Comparison of ENCODE assay signal across 17 mouse cellular contexts in the genomic region with DNA sequence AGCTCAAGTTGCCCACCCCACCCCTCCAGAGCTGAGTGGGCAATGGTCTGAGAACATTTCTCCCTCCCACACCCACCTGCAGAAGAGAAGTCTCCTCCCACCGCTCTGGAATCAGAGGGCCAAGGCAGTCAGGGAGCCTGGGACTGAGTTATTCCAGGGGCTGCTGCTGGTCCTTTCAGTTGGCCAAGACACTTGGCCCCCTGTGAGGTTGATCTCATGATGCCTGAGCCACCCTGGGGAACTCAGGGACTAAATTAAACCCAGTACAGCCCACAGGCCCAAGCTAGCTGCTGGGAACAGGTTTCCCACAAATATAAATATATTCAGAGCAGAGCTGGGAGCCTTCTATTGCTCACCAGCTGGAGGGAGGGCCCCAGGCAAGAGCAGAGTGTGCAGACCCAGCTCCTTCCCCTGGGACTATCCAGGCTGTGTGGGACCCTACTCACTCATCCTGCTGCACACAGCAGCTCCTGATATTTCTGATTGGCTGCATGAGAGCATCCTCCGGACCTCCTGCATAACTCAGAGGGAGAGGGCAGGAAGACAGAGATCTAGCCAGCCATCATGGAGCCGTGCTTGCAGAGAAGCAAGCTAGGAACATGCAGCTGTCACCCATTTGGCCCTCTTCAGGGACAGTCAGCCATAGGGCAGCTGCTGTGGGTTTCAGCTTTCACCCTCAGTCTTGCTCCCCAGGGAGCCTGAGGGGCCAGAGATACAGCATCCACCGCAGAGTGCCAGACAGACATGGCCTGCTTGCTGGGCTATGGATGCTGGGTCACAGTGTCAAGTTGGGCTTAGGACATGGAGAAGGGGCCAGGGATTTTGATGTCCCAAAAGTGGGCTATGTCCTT. TPM values are rescaled to one million over a fixed set of nuclear protein-coding genes. Genes with fewer than 3 reads are reported as not detected.
DNase-seq lines count a peak whose midpoint lies in the region; ATAC-seq and TF ChIP-seq lines count a peak whose summit lies in the region.
"Had no signal": no experiment of that assay in that cellular context is flagged by ENCODE, and none has a peak within 500 bp of the region (broad histone marks: within the 10 kb centered on the region; RNA-seq: fewer than 3 reads in every experiment).

No protein-coding gene starts in this region.

- peak overlapping the region; percentile 66; the same call in 1 of the 2 replicates for H3K27ac ChIP-seq in heart, embryonic 15.5 days
- H3K27ac ChIP-seq in midbrain, embryonic 10.5 days (replicated peaks), result 0 out of 2 replicates have a peak overlapping the region, but pooled peaks have one; percentile 42
- H3K27ac ChIP-seq in midbrain, postnatal 0 days (ENCODE audit: low read depth, low read length), result no peak overlapping the region
- H3K27ac ChIP-seq in embryonic facial prominence, embryonic 14.5 days (replicated peaks; ENCODE audit: low read depth, low read length), result no peak overlapping the region
- no peak overlapping the region for H3K27ac ChIP-seq in limb, embryonic 13.5 days

- no peak overlapping the region for H3K4me2 ChIP-seq in heart, embryonic 15.5 days
- H3K4me2 ChIP-seq in midbrain, postnatal 0 days (ENCODE audit: low read depth, low read length, poor library complexity, severe bottlenecking), result no peak overlapping the region
- no peak overlapping the region for H3K4me2 ChIP-seq in embryonic facial prominence, embryonic 14.5 days (ENCODE audit: low read depth, low read length)
- no peak overlapping the region for H3K4me2 ChIP-seq in limb, embryonic 13.5 days (replicated peaks)

- H3K9me3 ChIP-seq in heart, embryonic 15.5 days (replicated peaks), result no peaks in the 10 kb centered on the region
- no peaks in the 10 kb centered on the region for H3K9me3 ChIP-seq in midbrain, embryonic 10.5 days (replicated peaks)
- H3K9me3 ChIP-seq in midbrain, postnatal 0 days (ENCODE audit: low read length), result no peaks in the 10 kb centered on the region
- H3K9me3 ChIP-seq in embryonic facial prominence, embryonic 14.5 days (ENCODE audit: control insufficient read depth, low read length), result no peaks in the 10 kb centered on the region
- H3K9me3 ChIP-seq in limb, embryonic 13.5 days, result no peaks in the 10 kb centered on the region

- WGBS in heart, embryonic 15.5 days, result 44% methylated on average over 4 of the region's 4 CpGs
- 68% methylated on average over 4 of the region's 4 CpGs for WGBS in midbrain, embryonic 10.5 days
- 65% methylated on average over 4 of the region's 4 CpGs for WGBS in midbrain, postnatal 0 days
- WGBS in embryonic facial prominence, embryonic 14.5 days, result 34% methylated on average over 4 of the region's 4 CpGs
- WGBS in limb, embryonic 13.5 days, result 50% methylated on average over 4 of the region's 4 CpGs

- H3K4me1 ChIP-seq in heart, embryonic 15.5 days (replicated peaks), result peaks cover 46% of the 10 kb centered on the region
- H3K4me1 ChIP-seq in midbrain, embryonic 10.5 days, result peaks cover 18% of the 10 kb centered on the region
- no peaks in the 10 kb centered on the region for H3K4me1 ChIP-seq in midbrain, postnatal 0 days (ENCODE audit: insufficient read depth, low read length)
- H3K4me1 ChIP-seq in embryonic facial prominence, embryonic 14.5 days (ENCODE audit: control insufficient read depth, insufficient read depth, low read length), result no peaks in the 10 kb centered on the region
- no peaks in the 10 kb centered on the region for H3K4me1 ChIP-seq in limb, embryonic 13.5 days

- no peak for ATAC-seq in heart, embryonic 15.5 days (replicated peaks; ENCODE audit: insufficient number of reproducible peaks, insufficient read depth, low FRiP score, low read depth)
- no peak for ATAC-seq in midbrain, postnatal 0 days (ENCODE audit: low FRiP score)
- peak; percentile 76 for ATAC-seq in embryonic facial prominence, embryonic 14.5 days (ENCODE audit: low read depth)
- ATAC-seq in limb, embryonic 13.5 days (ENCODE audit: low FRiP score, low read depth), result peak; percentile 64
- no peak for ATAC-seq in erythroblast, adult 5-6 weeks (replicated peaks; ENCODE audit: low FRiP score, poor library complexity, severe bottlenecking)
- ATAC-seq: CD4-positive, CD25-positive, alpha-beta regulatory T cell, adult 4 months; Patski had no signal

- no peaks in the 10 kb centered on the region for H3K27me3 ChIP-seq in heart, embryonic 15.5 days
- H3K27me3 ChIP-seq in midbrain, embryonic 10.5 days (ENCODE audit: low read depth, poor library complexity, severe bottlenecking), result no peaks in the 10 kb centered on the region
- H3K27me3 ChIP-seq in midbrain, postnatal 0 days (ENCODE audit: insufficient read depth, low read length), result no peaks in the 10 kb centered on the region
- no peaks in the 10 kb centered on the region for H3K27me3 ChIP-seq in embryonic facial prominence, embryonic 14.5 days (replicated peaks; ENCODE audit: control insufficient read depth, insufficient read depth, low read length)
- no peaks in the 10 kb centered on the region for H3K27me3 ChIP-seq in limb, embryonic 13.5 days

- no peak for TF ChIP-seq CTCF in midbrain, postnatal 0 days (IDR thresholded peaks at IDR 0.05)

- H3K36me3 ChIP-seq in heart, embryonic 15.5 days, result no peaks in the 10 kb centered on the region
- no peaks in the 10 kb centered on the region for H3K36me3 ChIP-seq in midbrain, embryonic 10.5 days
- H3K36me3 ChIP-seq in midbrain, postnatal 0 days (ENCODE audit: insufficient read depth, low read length), result no peaks in the 10 kb centered on the region
- H3K36me3 ChIP-seq in embryonic facial prominence, embryonic 14.5 days (ENCODE audit: control insufficient read depth, insufficient read depth, low read length), result no peaks in the 10 kb centered on the region
- H3K36me3 ChIP-seq in limb, embryonic 13.5 days, result no peaks in the 10 kb centered on the region

- no peak overlapping the region for H3K9ac ChIP-seq in heart, embryonic 15.5 days
- no peak overlapping the region for H3K9ac ChIP-seq in midbrain, postnatal 0 days (replicated peaks; ENCODE audit: low read length, poor library complexity, severe bottlenecking)
- H3K9ac ChIP-seq in embryonic facial prominence, embryonic 14.5 days (ENCODE audit: low read depth, low read length), result no peak overlapping the region
- no peak overlapping the region for H3K9ac ChIP-seq in limb, embryonic 13.5 days

- DNase-seq in heart, adult 8-10 months (ENCODE audit: low spot score), result no peak
- DNase-seq in midbrain, embryonic 10.5 days (ENCODE audit: low spot score), result no peak
- no peak for DNase-seq in midbrain, postnatal 0 days (ENCODE audit: low spot score)
- peak; percentile 74 for DNase-seq in embryonic facial prominence, embryonic 14.5 days (ENCODE audit: low spot score)
- no peak for DNase-seq in thymus, postnatal 14 days
- DNase-seq: cerebellum, adult 2 months; kidney, adult 11 months; lung, postnatal 36 days; thymus, postnatal 4 days had no signal

- no peak overlapping the region for H3K4me3 ChIP-seq in heart, embryonic 15.5 days
- no peak overlapping the region for H3K4me3 ChIP-seq in midbrain, embryonic 10.5 days
- H3K4me3 ChIP-seq in midbrain, postnatal 0 days (ENCODE audit: low read depth, low read length), result no peak overlapping the region
- no peak overlapping the region for H3K4me3 ChIP-seq in embryonic facial prominence, embryonic 14.5 days (ENCODE audit: low read depth, low read length)
- no peak overlapping the region for H3K4me3 ChIP-seq in limb, embryonic 13.5 days
- H3K4me3 ChIP-seq: erythroblast, embryonic 14.5 days had no signal

RNA-seq across cellular contexts. Expression of a gene that starts 3.4 kb away (rescaled TPM):
- 194 and 219 TPM in 2 replicates for polyA plus RNA-seq in heart, embryonic 15.5 days (2015; fragmentation: Nextera tagmentation; extraction: Ambion mirVana)
- total RNA-seq in heart, adult 8-10 months (2022), result 100 to 1,000 TPM; 485 to 583 (median 548) TPM
- polyA plus RNA-seq in midbrain, embryonic 10.5 days (2016; fragmentation: Nextera tagmentation; extraction: Ambion mirVana), result 0.53 and 0.83 TPM in 2 replicates
- total RNA-seq in midbrain, postnatal 0 days (2014; rRNA removed), result 0.93 and 4.4 TPM in 2 replicates
- 1.5 and 1.9 TPM in 2 replicates for polyA plus RNA-seq in midbrain, postnatal 0 days (2015; fragmentation: Nextera tagmentation; extraction: Ambion mirVana)
- polyA plus RNA-seq in embryonic facial prominence, embryonic 14.5 days (2014; fragmentation: Nextera tagmentation; extraction: Ambion mirVana), result 21.1 and 22.0 TPM in 2 replicates
- polyA plus RNA-seq in limb, embryonic 13.5 days (2015; fragmentation: Nextera tagmentation; extraction: Ambion mirVana), result 6.0 and 6.7 TPM in 2 replicates
- 0.63 TPM in 1 of 2 replicates, not detected in the other for total RNA-seq in erythroblast, adult 5-6 weeks (2015; ENCODE audit: low replicate concordance)
- total RNA-seq in erythroblast, adult 5-6 weeks (2017; ENCODE audit: low replicate concordance), result 0.09 and 0.28 TPM in 2 replicates

RNA-seq across cellular contexts. Expression of a gene that starts 29.3 kb away (rescaled TPM):
- polyA plus RNA-seq in heart, embryonic 15.5 days (2015; fragmentation: Nextera tagmentation; extraction: Ambion mirVana), result 9.9 and 11.2 TPM in 2 replicates
- 1 to 10 TPM; 2.5 to 4.2 (median 3.5) TPM for total RNA-seq in heart, adult 8-10 months (2022)
- 11.8 and 12.7 TPM in 2 replicates for polyA plus RNA-seq in midbrain, embryonic 10.5 days (2016; fragmentation: Nextera tagmentation; extraction: Ambion mirVana)
- 27.2 and 29.6 TPM in 2 replicates for total RNA-seq in midbrain, postnatal 0 days (2014; rRNA removed)
- 20.6 and 21.0 TPM in 2 replicates for polyA plus RNA-seq in midbrain, postnatal 0 days (2015; fragmentation: Nextera tagmentation; extraction: Ambion mirVana)
- 11.2 and 11.9 TPM in 2 replicates for polyA plus RNA-seq in embryonic facial prominence, embryonic 14.5 days (2014; fragmentation: Nextera tagmentation; extraction: Ambion mirVana)
- polyA plus RNA-seq in limb, embryonic 13.5 days (2015; fragmentation: Nextera tagmentation; extraction: Ambion mirVana), result 12.2 and 12.6 TPM in 2 replicates
- total RNA-seq in erythroblast, adult 5-6 weeks (2015; ENCODE audit: low replicate concordance), result 46.6 and 48.4 TPM in 2 replicates
- 67.2 and 67.9 TPM in 2 replicates for total RNA-seq in erythroblast, adult 5-6 weeks (2017; ENCODE audit: low replicate concordance)

RNA-seq across cellular contexts. Expression of a gene that starts 48.4 kb away (rescaled TPM):
- not detected in 2 replicates for polyA plus RNA-seq in heart, embryonic 15.5 days (2015; fragmentation: Nextera tagmentation; extraction: Ambion mirVana)
- total RNA-seq in heart, adult 8-10 months (2022), result not detected
- 52.7 and 54.9 TPM in 2 replicates for polyA plus RNA-seq in midbrain, embryonic 10.5 days (2016; fragmentation: Nextera tagmentation; extraction: Ambion mirVana)
- 11.2 and 14.9 TPM in 2 replicates for total RNA-seq in midbrain, postnatal 0 days (2014; rRNA removed)
- 8.9 and 11.2 TPM in 2 replicates for polyA plus RNA-seq in midbrain, postnatal 0 days (2015; fragmentation: Nextera tagmentation; extraction: Ambion mirVana)
- 0.21 TPM in 1 of 2 replicates, not detected in the other for polyA plus RNA-seq in embryonic facial prominence, embryonic 14.5 days (2014; fragmentation: Nextera tagmentation; extraction: Ambion mirVana)
- 0.10 TPM in 1 of 2 replicates, not detected in the other for polyA plus RNA-seq in limb, embryonic 13.5 days (2015; fragmentation: Nextera tagmentation; extraction: Ambion mirVana)
- not detected in 2 replicates for total RNA-seq in erythroblast, adult 5-6 weeks (2015; ENCODE audit: low replicate concordance)
- total RNA-seq in erythroblast, adult 5-6 weeks (2017; ENCODE audit: low replicate concordance), result not detected in 2 replicates
- total RNA-seq: adrenal gland, postnatal 14 days had no signal
- polyA plus RNA-seq: CD4-positive, CD25-positive, alpha-beta regulatory T cell, adult 4 months; erythroblast, embryonic 14.5 days; limb, embryonic 11.5 days; Patski had no signal

RNA-seq across cellular contexts. Expression of a gene that starts 48.4 kb away (rescaled TPM):
- 0.19 and 0.42 TPM in 2 replicates for polyA plus RNA-seq in heart, embryonic 15.5 days (2015; fragmentation: Nextera tagmentation; extraction: Ambion mirVana)
- 1 to 10 TPM in 3 of 4 experiments, under 1 TPM in 1; 0.41 to 1.8 (median 1.2) TPM for total RNA-seq in heart, adult 8-10 months (2022)
- 0.47 and 0.89 TPM in 2 replicates for polyA plus RNA-seq in midbrain, embryonic 10.5 days (2016; fragmentation: Nextera tagmentation; extraction: Ambion mirVana)
- 9.6 and 9.7 TPM in 2 replicates for total RNA-seq in midbrain, postnatal 0 days (2014; rRNA removed)
- polyA plus RNA-seq in midbrain, postnatal 0 days (2015; fragmentation: Nextera tagmentation; extraction: Ambion mirVana), result 1.1 and 1.5 TPM in 2 replicates
- polyA plus RNA-seq in embryonic facial prominence, embryonic 14.5 days (2014; fragmentation: Nextera tagmentation; extraction: Ambion mirVana), result 0.29 and 0.69 TPM in 2 replicates
- 0.29 and 0.51 TPM in 2 replicates for polyA plus RNA-seq in limb, embryonic 13.5 days (2015; fragmentation: Nextera tagmentation; extraction: Ambion mirVana)
- total RNA-seq in erythroblast, adult 5-6 weeks (2015; ENCODE audit: low replicate concordance), result not detected in 2 replicates
- total RNA-seq in erythroblast, adult 5-6 weeks (2017; ENCODE audit: low replicate concordance), result 0.42 TPM in 1 of 2 replicates, not detected in the other
- polyA plus RNA-seq: erythroblast, embryonic 14.5 days had no signal

Comparison
In these comparisons a context has a peak if more than half of its experiments do, and no peak if none do; other contexts are left out.
1. H3K27ac ChIP-seq: peak in heart, embryonic 15.5 days (single experiment) and midbrain, embryonic 10.5 days (single experiment); none in midbrain, postnatal 0 days (single experiment), embryonic facial prominence, embryonic 14.5 days (single experiment) and limb, embryonic 13.5 days (single experiment).
2. ATAC-seq: peak in embryonic facial prominence, embryonic 14.5 days (single experiment) and limb, embryonic 13.5 days (single experiment); none in heart, embryonic 15.5 days (single experiment), midbrain, postnatal 0 days (single experiment) and erythroblast, adult 5-6 weeks (single experiment).